ENCODE assay signal across 10 mouse cellular contexts in the genomic region with DNA sequence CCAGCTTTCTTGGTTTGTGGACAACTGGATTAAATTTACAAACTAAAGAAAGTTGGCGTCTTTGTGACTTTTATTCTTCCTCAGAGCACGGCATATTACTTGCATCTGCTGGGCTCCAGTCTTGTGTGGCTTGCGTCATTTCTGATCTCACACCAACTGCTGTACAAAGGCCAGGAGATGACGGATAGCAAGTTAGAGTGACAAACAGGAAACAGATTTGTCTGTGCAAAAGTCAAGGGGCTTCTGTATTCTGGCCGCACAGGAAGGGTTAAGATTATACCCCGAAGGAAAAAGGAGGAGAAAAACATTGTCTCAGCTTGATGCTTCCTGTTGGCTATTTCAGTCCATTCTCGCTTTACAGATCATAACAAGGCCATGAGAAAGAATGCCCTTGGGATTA.
DNase-seq lines count a peak whose midpoint lies in the region; ATAC-seq lines count a peak whose summit lies in the region.
"Had no signal": no experiment of that assay in that cellular context is flagged by ENCODE, and none has a peak within 500 bp of the region (broad histone marks: within the 10 kb centered on the region; RNA-seq: fewer than 3 reads in every experiment).

No protein-coding gene starts in this region.

- no peak for ATAC-seq in embryonic facial prominence, embryonic 11.5 days (replicated peaks; ENCODE audit: insufficient number of reproducible peaks, low FRiP score, low TSS enrichment, low read depth)
- ATAC-seq: hindbrain, postnatal 0 days had no signal

- no peak overlapping the region for H3K4me2 ChIP-seq in embryonic facial prominence, embryonic 11.5 days (ENCODE audit: low read depth, low read length)
- H3K4me2 ChIP-seq: stomach, embryonic 15.5 days had no signal

- intact Hi-C loops in heart, postnatal 25 days (cut with DNase I), result no loop called here

- H3K9me3 ChIP-seq in embryonic facial prominence, embryonic 11.5 days (replicated peaks; ENCODE audit: control insufficient read depth, low read length), result no peaks in the 10 kb centered on the region
- H3K9me3 ChIP-seq in embryonic facial prominence, embryonic 10.5 days, result 0 out of 2 replicates have a peak, but pooled peaks cover 3% of the 10 kb centered on the region
- H3K9me3 ChIP-seq: stomach, embryonic 15.5 days had no signal

- H3K36me3 ChIP-seq in embryonic facial prominence, embryonic 11.5 days (replicated peaks; ENCODE audit: control insufficient read depth, insufficient read depth, low read depth, low read length), result no peaks in the 10 kb centered on the region
- no peaks in the 10 kb centered on the region for H3K36me3 ChIP-seq in embryonic facial prominence, embryonic 10.5 days (replicated peaks)
- H3K36me3 ChIP-seq in splenic B cell, adult 2 months (ENCODE audit: control insufficient read depth, insufficient read depth, low read length, poor library complexity, severe bottlenecking), result no peaks in the 10 kb centered on the region
- H3K36me3 ChIP-seq: stomach, embryonic 15.5 days had no signal

- H3K27ac ChIP-seq in embryonic facial prominence, embryonic 11.5 days (replicated peaks; ENCODE audit: low read depth, low read length), result no peak overlapping the region
- H3K27ac ChIP-seq in embryonic facial prominence, embryonic 10.5 days (replicated peaks), result no peak overlapping the region
- H3K27ac ChIP-seq: hindbrain, postnatal 0 days; stomach, embryonic 15.5 days had no signal

- peak; percentile 25 for DNase-seq in embryonic facial prominence, embryonic 11.5 days (ENCODE audit: low spot score)
- DNase-seq in embryonic facial prominence, embryonic 10.5 days (ENCODE audit: low spot score), result no peak
- DNase-seq in thymus, postnatal 0 days (ENCODE audit: low spot score), result peak; percentile 50
- DNase-seq in thymus, adult 18-20 months, result no peak
- DNase-seq in heart, postnatal 25 days (ENCODE audit: low spot score), result peak; percentile 14
- peak; percentile 38 for DNase-seq in splenic B cell, adult 2 months (ENCODE audit: low read depth, low spot score)
- DNase-seq in ovary, postnatal 10 days (ENCODE audit: low spot score), result no peak
- DNase-seq in layer of hippocampus, postnatal 36 days, result no peak

- WGBS in embryonic facial prominence, embryonic 11.5 days, result 40% methylated on average over 7 of the region's 7 CpGs
- WGBS in embryonic facial prominence, embryonic 10.5 days, result 46% methylated on average over 7 of the region's 7 CpGs

- H3K4me1 ChIP-seq in embryonic facial prominence, embryonic 11.5 days (ENCODE audit: control insufficient read depth, insufficient read depth, low read length), result no peaks in the 10 kb centered on the region
- H3K4me1 ChIP-seq in embryonic facial prominence, embryonic 10.5 days, result no peaks in the 10 kb centered on the region
- H3K4me1 ChIP-seq: stomach, embryonic 15.5 days had no signal

- no peak overlapping the region for H3K4me3 ChIP-seq in embryonic facial prominence, embryonic 11.5 days (ENCODE audit: low read depth, low read length)
- H3K4me3 ChIP-seq in embryonic facial prominence, embryonic 10.5 days, result no peak overlapping the region
- H3K4me3 ChIP-seq: stomach, embryonic 15.5 days had no signal

- no peak overlapping the region for H3K9ac ChIP-seq in embryonic facial prominence, embryonic 11.5 days (replicated peaks; ENCODE audit: low read length)
- H3K9ac ChIP-seq: stomach, embryonic 15.5 days had no signal

- no peaks in the 10 kb centered on the region for H3K27me3 ChIP-seq in embryonic facial prominence, embryonic 11.5 days (ENCODE audit: control insufficient read depth, insufficient read depth, low read length)
- no peaks in the 10 kb centered on the region for H3K27me3 ChIP-seq in embryonic facial prominence, embryonic 10.5 days (replicated peaks; ENCODE audit: low read depth, poor library complexity, severe bottlenecking)
- no peaks in the 10 kb centered on the region for H3K27me3 ChIP-seq in splenic B cell, adult 2 months (ENCODE audit: control insufficient read depth, insufficient read depth, low read length, poor library complexity, severe bottlenecking)
- H3K27me3 ChIP-seq: stomach, embryonic 15.5 days had no signal

Comparison
In these comparisons a context has a peak if more than half of its experiments do, and no peak if none do; other contexts are left out.
1. DNase-seq: peak in embryonic facial prominence, embryonic 11.5 days (single experiment), thymus, postnatal 0 days (single experiment), heart, postnatal 25 days (single experiment) and splenic B cell, adult 2 months (single experiment); none in embryonic facial prominence, embryonic 10.5 days (single experiment), thymus, adult 18-20 months (0 of 2), ovary, postnatal 10 days (single experiment) and layer of hippocampus, postnatal 36 days (0 of 2).